Mouse (Mus musculus) CH12.LX (cell line): ENCODE measurements around the gene Tbc1d22a. TPM values are rescaled to one million over a fixed set of nuclear protein-coding genes. Genes with fewer than 3 reads are reported as not detected.
A peak's percentile ranks its signal among the peaks of the same experiment; 100 is the strongest.

Source experiments
- DNase-seq: peaks from one replicate; pipeline ENCODE4 v3.0.0-alpha.2; 2013; ENCODE audit errors: extremely low read depth
- H3K27ac ChIP-seq: 2 replicates; pipeline ENCODE4 v1.5.1; 2012; ENCODE audit warnings: low read depth, mild to moderate bottlenecking, control low read depth, moderate library complexity; ENCODE audit not compliant: insufficient read depth
- H3K27me3 ChIP-seq: replicated peaks from 2 replicates; pipeline ENCODE3; 2012; ENCODE audit warnings: inconsistent platforms
- H3K36me3 ChIP-seq, 2 experiments: replicated peaks in 1 of 2; 2 replicates each; pipeline versions ENCODE3 to v1.6.1; 2012; ENCODE audit warnings: inconsistent platforms in 1 of 2, low read length in 1 of 2, mild to moderate bottlenecking in 1 of 2, mixed read lengths in 1 of 2, moderate library complexity in 1 of 2; ENCODE audit not compliant: control insufficient read depth in 1 of 2, insufficient read depth in 1 of 2
- H3K4me1 ChIP-seq, 2 experiments: 2 replicates each; pipeline ENCODE4 v1.6.1; 2012; ENCODE audit warnings: inconsistent platforms in 1 of 2, moderate library complexity in 1 of 2; ENCODE audit not compliant: insufficient read depth in 2 of 2, control insufficient read depth in 1 of 2
- H3K4me2 ChIP-seq: 2 replicates; pipeline ENCODE4 v1.6.1; 2012; ENCODE audit warnings: low read depth, mild to moderate bottlenecking, control low read depth; ENCODE audit not compliant: poor library complexity, insufficient read depth, severe bottlenecking
- H3K4me3 ChIP-seq, 3 experiments: fragments of 150-350 bp in 1 of 3; sonication (generic) in 1 of 3; replicated peaks in 1 of 3; 2 replicates each; pipeline versions ENCODE3 to v1.5.1; 2011 to 2012; ENCODE audit warnings: low read depth in 2 of 3, low read length in 2 of 3, mild to moderate bottlenecking in 2 of 3, moderate library complexity in 2 of 3, control low read depth in 1 of 3, improper control_type of control experiment in 1 of 3, inconsistent platforms in 1 of 3, mixed read lengths in 1 of 3; ENCODE audit not compliant: poor library complexity in 1 of 3
- H3K79me2 ChIP-seq: replicated peaks from 2 replicates; pipeline ENCODE4 v1.6.1; 2012; ENCODE audit warnings: mild to moderate bottlenecking, moderate library complexity; ENCODE audit not compliant: control insufficient read depth, poor library complexity, insufficient read depth, severe bottlenecking; ENCODE audit errors: extremely low read depth
- H3K9ac ChIP-seq: 2 replicates; pipeline ENCODE4 v1.6.1; 2012; ENCODE audit warnings: low read depth, mild to moderate bottlenecking, control low read depth, moderate library complexity; ENCODE audit not compliant: insufficient read depth
- H3K9me3 ChIP-seq: replicated peaks from 2 replicates; pipeline ENCODE3; 2012; ENCODE audit warnings: low read length, inconsistent platforms, mixed read lengths
- BHLHE40 ChIP-seq: IDR thresholded peaks from 2 replicates; pipeline ENCODE4 v1.6.1; 2011; ENCODE audit warnings: mild to moderate bottlenecking, low read depth, low read length, improper control_type of control experiment
- EP300 ChIP-seq: IDR thresholded peaks from 2 replicates; pipeline ENCODE4 v1.6.1; 2011; ENCODE audit warnings: low read length, improper control_type of control experiment
- ETS1 ChIP-seq: conservative IDR thresholded peaks from 2 replicates; pipeline ENCODE4 v1.6.1; 2012; ENCODE audit warnings: low read depth, mild to moderate bottlenecking, inconsistent platforms, low read length, improper control_type of control experiment, moderate library complexity
- GABPA ChIP-seq: IDR thresholded peaks from 2 replicates; pipeline ENCODE4 v1.6.1; 2012; ENCODE audit warnings: low read depth, low read length, improper control_type of control experiment, inconsistent platforms; ENCODE audit not compliant: insufficient replicate concordance
- HCFC1 ChIP-seq: IDR thresholded peaks from 2 replicates; pipeline ENCODE4 v1.6.1; 2012; ENCODE audit warnings: low read depth, mild to moderate bottlenecking, inconsistent platforms, low read length, improper control_type of control experiment
- IRF4 ChIP-seq: IDR thresholded peaks from 2 replicates; pipeline ENCODE4 v1.6.1; 2014; ENCODE audit warnings: low read depth, mild to moderate bottlenecking, inconsistent platforms, low read length, improper control_type of control experiment
- MAFK ChIP-seq: IDR thresholded peaks from 2 replicates; pipeline ENCODE4 v1.6.1; 2011; ENCODE audit warnings: low read length, improper control_type of control experiment; ENCODE audit not compliant: insufficient replicate concordance
- MEF2A ChIP-seq: IDR thresholded peaks from 2 replicates; pipeline ENCODE4 v1.6.1; 2014; ENCODE audit warnings: low read depth, mild to moderate bottlenecking, inconsistent platforms, low read length, improper control_type of control experiment, borderline replicate concordance
- NELFE ChIP-seq: IDR thresholded peaks from 2 replicates; pipeline ENCODE4 v1.6.1; 2011; ENCODE audit warnings: low read depth, low read length, improper control_type of control experiment
- POLR2AphosphoS2 ChIP-seq: IDR thresholded peaks from 2 replicates; pipeline ENCODE4 v1.6.1; 2011; ENCODE audit warnings: low read depth, low read length, improper control_type of control experiment
- RAD21 ChIP-seq: IDR thresholded peaks from 2 replicates; pipeline ENCODE4 v1.6.1; 2011; ENCODE audit warnings: low read depth, mild to moderate bottlenecking, low read length, improper control_type of control experiment, moderate library complexity
- SIN3A ChIP-seq: IDR thresholded peaks from 2 replicates; pipeline ENCODE4 v1.6.1; 2012; ENCODE audit warnings: low read length, improper control_type of control experiment, inconsistent platforms
- SMC3 ChIP-seq: IDR thresholded peaks from 2 replicates; pipeline ENCODE4 v1.6.1; 2011; ENCODE audit warnings: low read depth, low read length, improper control_type of control experiment
- TCF12 ChIP-seq: IDR thresholded peaks from 2 replicates; pipeline ENCODE4 v1.6.1; 2014; ENCODE audit warnings: low read depth, mild to moderate bottlenecking, inconsistent platforms, low read length, improper control_type of control experiment
- UBTF ChIP-seq: IDR thresholded peaks from 2 replicates; pipeline ENCODE4 v1.6.1; 2012; ENCODE audit warnings: low read depth, mild to moderate bottlenecking, inconsistent platforms, low read length, improper control_type of control experiment, moderate library complexity
- USF1 ChIP-seq: IDR thresholded peaks from 2 replicates; pipeline ENCODE4 v1.6.1; 2014; ENCODE audit warnings: low read depth, mild to moderate bottlenecking, inconsistent platforms, low read length, improper control_type of control experiment
- USF2 ChIP-seq: conservative IDR thresholded peaks from 2 replicates; pipeline ENCODE4 v1.6.1; 2011; ENCODE audit warnings: low read depth, low read length, improper control_type of control experiment
- dilution Hi-C: fragments of 300-500 bp; cut with MboI; formaldehyde crosslinking; loops from 2 replicates; pipeline ENCODE4 v1.14.3; 2020; ENCODE audit warnings: low sequenced_read_pairs; ENCODE audit not compliant: extremely low pct_unique_long_range_greater_than_20kb, extremely low pct_ligation_motif_present
- in situ Hi-C: fragments of 300-500 bp; cut with MboI; formaldehyde crosslinking; loops from 3 replicates; pipeline ENCODE4 v1.14.3; 2019; ENCODE audit warnings: low sequenced_read_pairs, low pct_ligation_motif_present, low pct_unique_long_range_greater_than_20kb, mixed read lengths
- polyA plus RNA-seq: library from polyadenylated mRNA; unstranded; fragments of >175 nt; gene quantifications from 2 replicates; pipeline ENCODE4 v1.2.1, GENCODE M21; 2012; ENCODE audit warnings: low read depth; ENCODE audit not compliant: insufficient read length
- total RNA-seq, 2 experiments: library from RNA; depleted of rRNA; stranded (reverse); fragments of 300-350 nt in 1 of 2; fragments of >200 nt in 1 of 2; gene quantifications; 2 replicates each; pipeline ENCODE4 v1.2.3; 2012 to 2014

Tbc1d22a gene
- total and polyA plus RNA-seq, 3 experiments, result 17.6 to 20.2 (median 19.4) TPM

GRCm38 (mm10) chr15:86238076-86238475 is 23.8 kb downstream of the Tbc1d22a start:
- H3K4me3 ChIP-seq, result no peak overlapping the region
- DNase-seq, result no peak
- H3K27ac ChIP-seq, result no peak overlapping the region
- no peak overlapping the region for H3K9ac ChIP-seq
- H3K79me2 ChIP-seq, result no peaks in the 10 kb centered on the region
- TF ChIP-seq RAD21 (no peak), USF1 (no peak), BHLHE40 (no peak), MEF2A (peak; percentile 46; the same call in 1 of the 2 replicates), NELFE (no peak), SIN3A (no peak), UBTF (no peak), HCFC1 (no peak), POLR2AphosphoS2 (no peak)
- TF ChIP-seq, all 38 proteins: peak for 1
- H3K36me3 ChIP-seq, result peaks cover 26 to 82% of the 10 kb centered on the region in 2 experiments
- dilution Hi-C loops, result no loop called here
- H3K4me1 ChIP-seq, result peaks cover 13 to 39% of the 10 kb centered on the region in 2 experiments
- no peak overlapping the region for H3K4me2 ChIP-seq
- in situ Hi-C loops, result loop anchor here (25.0 kb wide), 1 partner anchor 324 kb away; no protein-coding TSS in a partner anchor
- H3K27me3 ChIP-seq, result no peaks in the 10 kb centered on the region
- H3K9me3 ChIP-seq, result no peaks in the 10 kb centered on the region

- H3K79me2 ChIP-seq, result no peaks in the 10 kb centered on the region
- peaks cover 13 to 39% of the 10 kb centered on the region in 2 experiments for H3K4me1 ChIP-seq
- H3K27ac ChIP-seq, result no peak overlapping the region
- DNase-seq, result no peak
- no peak for TF ChIP-seq GABPA
- TF ChIP-seq IRF4, result peak; percentile 65
- peak; percentile 62; the same call in 1 of the 2 replicates for TF ChIP-seq MAFK
- peak; percentile 60 for TF ChIP-seq EP300
- no peak for TF ChIP-seq SMC3
- TF ChIP-seq USF2, result no peak
- peak; percentile 79 for TF ChIP-seq ETS1
- peak; percentile 63; the same call in 1 of the 2 replicates for TF ChIP-seq TCF12
- TF ChIP-seq, all 38 proteins: peak for 5
- dilution Hi-C loops (no loop called here), in situ Hi-C loops (loop anchor here (25.0 kb wide), 1 partner anchor 323 kb away; no protein-coding TSS in a partner anchor)
- H3K36me3 ChIP-seq, result peaks cover 26 to 88% of the 10 kb centered on the region in 2 experiments
- no peaks in the 10 kb centered on the region for H3K27me3 ChIP-seq
- H3K4me2 ChIP-seq, result no peak overlapping the region
- H3K9me3 ChIP-seq, result no peaks in the 10 kb centered on the region
- no peak overlapping the region for H3K4me3 ChIP-seq
- no peak overlapping the region for H3K9ac ChIP-seq
Observed at GRCm38 (mm10) chr15:86239068-86239467, 24.8 kb downstream of the Tbc1d22a start.
